Mouse (Mus musculus) NIH3T3 (cell line): ENCODE data around the gene Aif1.
"Not testable (repeated sequence)": the region's sequence is repeated elsewhere in the genome, so short reads cannot be mapped to it uniquely, and the experiment has no call there.

Experiments
- DNase-seq: peaks from one replicate; pipeline ENCODE4 v3.0.0-alpha.2; 2012; ENCODE audit warnings: low read depth

Gene Aif1

DNA sequence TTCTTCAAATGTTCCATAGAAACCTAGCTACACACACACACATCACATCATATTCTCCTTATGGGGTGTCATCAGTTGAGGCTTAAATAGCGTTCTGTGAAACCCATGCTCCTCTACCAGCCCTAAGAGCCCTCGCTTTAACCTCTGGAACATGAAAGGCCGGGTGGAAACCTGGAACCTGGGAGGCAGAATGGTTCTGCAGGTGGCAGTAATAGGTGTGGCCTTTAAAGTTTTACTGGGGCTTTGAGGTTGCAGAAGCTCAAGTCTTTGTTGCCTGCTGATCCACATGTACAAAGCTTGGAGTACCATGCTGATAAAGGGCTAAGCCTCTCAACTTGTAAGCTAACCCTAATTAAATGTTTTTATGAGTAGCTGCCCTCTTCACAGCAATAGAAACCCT, 28.5 kb downstream of the Aif1 start:
- DNase-seq, result peak; percentile 24

DNA sequence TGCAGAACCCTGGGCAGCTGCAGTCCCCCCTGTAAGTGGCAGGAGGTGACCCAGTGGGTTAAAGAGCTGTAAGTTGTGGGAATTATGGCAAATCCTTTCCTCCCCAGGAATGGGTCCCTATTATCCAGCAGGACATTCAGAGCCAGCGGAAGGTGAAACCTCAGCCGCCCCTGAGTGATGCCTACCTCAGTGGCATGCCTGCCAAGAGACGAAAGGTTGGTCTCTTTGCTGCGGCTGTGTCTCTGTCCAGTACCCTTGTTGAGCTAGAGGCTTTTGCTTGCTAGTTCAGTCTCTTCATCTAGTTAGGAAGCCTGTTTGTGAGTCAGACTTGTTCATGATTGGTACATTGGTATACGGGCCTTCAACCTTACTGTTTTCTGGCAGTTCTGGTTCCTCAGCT, 29.7 kb downstream of the Aif1 start:
- DNase-seq, result no peak

- DNase-seq, result no peak
Measured at GRCm38 (mm10) chr17:35141971-35142370, 33.9 kb downstream of the Aif1 start.

- DNase-seq, result no peak
Measured at GRCm38 (mm10) chr17:35140490-35140996, 35.3 kb downstream of the Aif1 start.

DNA sequence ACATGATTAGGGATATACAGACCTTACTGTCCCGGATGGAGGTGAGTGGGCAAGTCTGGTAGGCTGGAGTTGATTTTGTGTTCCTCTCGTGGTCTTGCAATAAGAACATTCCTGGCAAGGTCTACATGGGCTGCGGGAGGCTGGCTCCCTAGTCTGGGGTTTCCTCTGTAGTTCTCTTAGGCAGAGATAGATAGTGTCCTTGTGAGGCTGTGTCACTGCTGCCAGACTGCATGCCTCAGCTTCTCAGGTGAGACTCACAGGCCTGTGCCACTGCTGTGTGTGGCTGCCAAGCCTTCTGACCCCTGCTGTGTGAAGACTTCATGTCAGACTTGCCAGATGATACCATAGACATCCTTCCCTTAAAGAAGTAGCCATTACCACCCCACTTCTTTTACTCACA, 36.6 kb downstream of the Aif1 start:
- DNase-seq, result no peak

DNA sequence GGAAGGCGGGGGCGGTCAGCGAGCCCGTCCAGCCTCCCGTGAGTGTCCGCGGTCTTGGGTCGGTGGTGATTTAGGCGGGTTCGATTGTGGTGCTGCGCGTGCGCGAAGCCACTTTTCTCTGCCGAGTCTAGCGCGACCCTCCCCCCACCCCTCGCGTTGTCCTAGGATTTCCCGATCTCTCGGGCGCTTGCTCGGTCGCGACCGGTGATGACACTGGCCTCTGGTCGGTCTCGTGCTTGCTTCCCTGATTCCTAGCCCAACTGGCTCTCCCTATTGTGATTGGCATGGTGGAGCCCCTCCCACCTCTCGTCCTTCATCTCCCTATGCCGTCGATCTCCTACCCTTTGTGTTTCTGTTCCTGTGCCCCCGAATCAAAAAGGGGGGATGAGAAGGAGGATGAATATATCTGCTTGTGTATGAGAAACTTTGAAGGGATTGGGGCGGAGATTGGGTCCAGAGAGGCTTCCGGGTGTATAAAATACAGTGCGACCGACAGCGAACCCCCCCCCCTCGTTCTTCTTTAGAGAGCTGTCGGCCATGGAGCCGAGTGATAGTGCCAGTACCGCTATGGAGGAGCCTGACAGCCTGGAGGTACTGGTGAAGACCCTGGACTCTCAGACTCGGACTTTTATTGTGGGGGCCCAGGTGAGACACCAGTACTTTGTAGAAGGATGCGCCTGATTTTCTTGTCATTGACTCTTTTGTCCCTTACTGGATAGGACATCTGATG, 40.1 kb downstream of the Aif1 start:
- no peak for DNase-seq

GRCm38 (mm10) chr17:35134801-35135590, 40.9 kb downstream of the Aif1 start, which contains the start of gene Bag6:
Gene Bag6, plus strand, starts transcription at chr17:35135178.
- DNase-seq, result peak; percentile 98

DNA sequence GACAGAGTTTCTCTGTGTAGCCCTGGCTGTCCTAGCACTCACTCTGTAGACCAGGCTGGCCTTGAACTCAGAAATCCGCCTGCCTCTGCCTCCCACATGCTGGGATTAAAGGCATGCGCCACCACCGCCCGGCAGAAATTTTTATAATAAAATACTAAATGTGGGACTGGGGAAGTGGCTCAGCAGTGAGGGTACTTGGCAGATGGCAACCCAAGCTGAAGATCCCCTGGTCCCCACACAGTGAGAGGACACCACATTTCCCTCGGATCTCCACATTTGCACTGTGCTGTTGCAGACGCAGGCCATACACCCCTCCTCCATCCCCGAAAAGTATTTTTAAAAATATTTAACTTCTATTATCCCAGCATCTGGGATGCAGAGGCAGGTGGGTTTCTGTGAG, 42.4 kb downstream of the Aif1 start:
- no peak for DNase-seq

DNA sequence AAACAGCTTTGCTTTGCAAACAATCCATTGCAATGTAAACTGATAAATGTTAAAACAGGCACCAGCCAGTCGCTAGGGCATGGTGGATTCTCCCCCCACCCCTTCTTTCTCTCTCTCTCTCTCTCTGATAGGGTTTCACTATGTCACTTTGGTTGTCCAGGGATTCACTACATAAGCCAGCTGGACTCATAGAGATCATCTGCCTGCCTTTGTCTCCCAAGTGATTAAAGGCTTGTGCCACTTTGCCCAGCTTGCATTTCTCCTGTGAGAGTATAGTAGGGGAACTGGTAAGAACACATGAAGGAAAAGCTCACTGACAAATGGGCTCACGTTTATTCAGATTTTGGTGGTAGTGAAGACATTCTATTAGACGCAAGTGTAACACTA, 43.7 kb downstream of the Aif1 start:
- no peak for DNase-seq

DNA sequence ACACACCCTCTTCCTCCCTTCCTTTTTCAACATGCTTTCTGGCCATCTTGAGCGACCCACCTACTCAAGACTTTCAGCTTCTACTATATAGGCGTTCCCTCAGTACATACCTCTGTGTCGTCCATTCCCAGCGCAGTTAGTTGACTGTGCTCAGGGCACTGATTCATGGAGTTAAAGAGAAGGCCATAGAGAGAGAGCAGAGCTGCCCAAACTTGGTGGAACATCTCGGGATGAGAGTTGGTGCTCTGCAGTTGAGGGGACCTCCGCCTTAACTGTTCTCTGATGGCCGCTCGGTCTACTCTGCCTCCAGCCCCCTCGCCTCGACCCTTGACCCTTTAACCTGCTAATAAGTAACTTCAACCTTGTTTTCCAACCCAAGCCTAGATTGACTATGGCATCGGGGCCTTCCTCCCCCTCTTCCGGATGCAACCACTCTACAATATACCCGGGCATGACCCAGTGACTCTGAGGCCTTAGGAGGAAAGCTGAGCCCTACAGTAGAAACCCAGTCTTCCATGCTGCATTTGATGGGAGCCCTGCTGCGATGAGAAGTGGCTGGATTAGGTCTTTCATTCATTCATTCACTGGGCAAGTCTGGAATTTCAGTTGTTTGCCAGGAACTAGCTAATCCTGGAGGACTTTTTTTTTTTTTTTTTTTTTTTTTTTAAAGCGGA, 44.2 kb downstream of the Aif1 start, which contains the start of gene Apom:
Gene Apom (minus strand): TSS at position 551 of the 674 bp plus-strand sequence.
- no peak for DNase-seq

- no peak for DNase-seq
Measured at GRCm38 (mm10) chr17:35131038-35131437, 44.8 kb downstream of the Aif1 start.

- no peak for DNase-seq
Measured at GRCm38 (mm10) chr17:35128996-35129395, 46.9 kb downstream of the Aif1 start.

GRCm38 (mm10) chr17:35127017-35127416, 48.9 kb downstream of the Aif1 start:
- DNase-seq, result peak; percentile 17

- peak; percentile 81 for DNase-seq
Measured at GRCm38 (mm10) chr17:35126206-35126611, 49.7 kb downstream of the Aif1 start, which contains the start of gene D17H6S53E. Gene D17H6S53E, plus strand, starts transcription at chr17:35126373.

GRCm38 (mm10) chr17:35125578-35125977, 50.3 kb downstream of the Aif1 start:
- peak; percentile 10 for DNase-seq

- no peak for DNase-seq
Measured at GRCm38 (mm10) chr17:35125081-35125480, 50.8 kb downstream of the Aif1 start.

GRCm38 (mm10) chr17:35124261-35124896, 51.5 kb downstream of the Aif1 start:
- not testable (repeated sequence) for DNase-seq

- not testable (repeated sequence) for DNase-seq
Measured at GRCm38 (mm10) chr17:35123287-35123686, 52.6 kb downstream of the Aif1 start.

DNA sequence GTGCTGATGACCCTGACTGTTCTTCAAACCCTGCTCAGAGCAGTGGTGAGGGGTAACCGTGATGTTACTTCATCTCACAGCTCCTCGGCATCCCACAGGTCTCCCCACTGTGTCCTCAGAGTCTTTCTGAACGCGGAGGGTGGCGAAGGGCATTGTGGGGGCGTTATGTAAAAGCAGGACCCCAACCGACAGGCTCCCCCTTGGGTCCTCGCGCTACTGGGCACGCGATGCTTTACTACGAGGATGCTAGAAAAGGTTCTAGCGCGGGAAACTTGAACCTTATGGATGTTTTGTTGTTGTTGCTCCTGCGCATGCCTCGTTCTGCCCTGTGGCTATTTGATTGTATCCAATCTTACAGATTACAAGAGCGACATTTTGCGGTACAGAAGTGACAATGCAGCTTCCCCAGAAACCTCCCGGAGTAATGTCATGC, 54.0 kb downstream of the Aif1 start, which contains the start of gene Csnk2b:
Gene Csnk2b (minus strand): TSS at position 183 of the 433 bp plus-strand sequence.
- peak; percentile 89 for DNase-seq

DNA sequence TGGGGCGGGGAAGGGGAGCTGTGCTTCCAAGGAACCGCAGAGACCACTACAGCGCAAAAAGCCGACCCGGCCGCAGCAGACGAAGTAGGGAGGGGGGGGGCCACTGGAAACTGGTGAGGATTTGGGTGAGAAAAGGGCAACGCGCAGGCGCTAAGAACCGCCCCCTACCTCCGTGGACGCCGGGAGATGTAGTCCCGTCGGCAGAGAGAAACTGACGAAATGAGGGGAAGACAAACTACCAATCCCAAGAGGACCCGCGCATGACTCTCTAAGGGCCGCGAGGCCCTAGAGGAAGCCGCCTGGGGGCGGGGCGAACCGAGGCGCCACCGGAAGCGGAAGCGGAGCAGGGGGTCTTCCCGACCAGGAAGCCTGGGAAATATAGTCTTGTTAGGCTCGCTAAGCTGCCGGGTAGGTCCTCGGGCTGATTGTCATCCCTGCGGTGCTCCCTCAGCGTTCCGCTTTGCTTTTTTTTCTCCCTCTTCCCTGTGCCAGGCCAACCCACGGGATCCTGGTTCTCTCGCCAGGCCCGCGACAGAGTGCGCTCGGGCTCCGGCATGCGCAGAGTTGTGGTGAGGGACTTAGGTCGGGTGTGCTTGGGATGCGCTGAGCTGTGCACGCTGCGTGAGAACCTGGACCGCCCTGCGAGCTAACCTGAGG, 54.6 kb downstream of the Aif1 start, which contains the start of gene Gpank1:
Gene Gpank1 (plus strand): TSS at position 313 of the 657 bp plus-strand sequence.
- DNase-seq, result peak; percentile 99
